Mouse (Mus musculus): Measurements from ENCODE around the gene Lgals3.

Gene Lgals3

GRCm38 (mm10) chr14:47370790-47371189 lies 3.2 kb downstream of the Lgals3 start:
- no peak for DNase-seq

- DNase-seq: no peak
Observed at GRCm38 (mm10) chr14:47371689-47372088, 4.1 kb downstream of the Lgals3 start.

GRCm38 (mm10) chr14:47373728-47374678 lies 6.5 kb downstream of the Lgals3 start:
- peak in 1 of 2 experiments; percentile 27 for DNase-seq

- no peak for DNase-seq
Observed at GRCm38 (mm10) chr14:47376526-47376925, 9.0 kb downstream of the Lgals3 start.

- DNase-seq: no peak
Observed at GRCm38 (mm10) chr14:47378336-47378735, 10.8 kb downstream of the Lgals3 start.

GRCm38 (mm10) chr14:47383911-47384310 lies 16.4 kb downstream of the Lgals3 start:
- DNase-seq: no peak

- no peak for DNase-seq
Observed at GRCm38 (mm10) chr14:47384653-47385052, 17.1 kb downstream of the Lgals3 start.

- no peak for DNase-seq
Observed at GRCm38 (mm10) chr14:47386125-47386524, 18.6 kb downstream of the Lgals3 start.

- DNase-seq: no peak
Observed at GRCm38 (mm10) chr14:47393354-47394094, 26.0 kb downstream of the Lgals3 start.

GRCm38 (mm10) chr14:47395007-47395406 lies 27.5 kb downstream of the Lgals3 start:
- DNase-seq: no peak

GRCm38 (mm10) chr14:47395462-47396026 lies 28.0 kb downstream of the Lgals3 start:
- peak; percentile 35 to 36 for DNase-seq

GRCm38 (mm10) chr14:47396165-47396652 lies 28.7 kb downstream of the Lgals3 start:
- peak in 1 of 2 experiments; percentile 25 for DNase-seq

GRCm38 (mm10) chr14:47402735-47403134 lies 35.2 kb downstream of the Lgals3 start:
- DNase-seq: no peak

- no peak for DNase-seq
Observed at GRCm38 (mm10) chr14:47406000-47406399, 38.4 kb downstream of the Lgals3 start.

- DNase-seq: no peak
Observed at GRCm38 (mm10) chr14:47417346-47417745, 49.8 kb downstream of the Lgals3 start.

- peak; percentile 80 to 86 for DNase-seq
Observed at GRCm38 (mm10) chr14:47417775-47418665, 50.5 kb downstream of the Lgals3 start, which contains the start of gene Dlgap5. Gene Dlgap5 (minus strand): TSS chr14:47418407.

GRCm38 (mm10) chr14:47418666-47418991 lies 51.1 kb downstream of the Lgals3 start:
- DNase-seq: no peak

GRCm38 (mm10) chr14:47419034-47419625 lies 51.6 kb downstream of the Lgals3 start:
- no peak for DNase-seq

GRCm38 (mm10) chr14:47419723-47420276 lies 52.2 kb downstream of the Lgals3 start:
- DNase-seq: no peak

- no peak for DNase-seq
Observed at GRCm38 (mm10) chr14:47421606-47422005, 54.1 kb downstream of the Lgals3 start.

- DNase-seq: no peak
Observed at GRCm38 (mm10) chr14:47422466-47422865, 54.9 kb downstream of the Lgals3 start.

Data from spleen, adult 18-20 months (tissue).